In genomic region chr1:50795264-50795663, GRCm38 (mm10) we compare ENCODE assay signal across 20 mouse cellular contexts.
"Had no signal": no experiment of that assay in that cellular context is flagged by ENCODE, and none has a peak within 500 bp of the region (broad histone marks: within the 10 kb centered on the region; RNA-seq: fewer than 3 reads in every experiment).

No protein-coding gene starts in this region.

- H3K9me3 ChIP-seq: limb, embryonic 10.5 days; limb, embryonic 13.5 days; liver, embryonic 12.5 days; liver, embryonic 15.5 days; midbrain, embryonic 10.5 days; midbrain, embryonic 13.5 days; neural tube, embryonic 13.5 days; stomach, embryonic 15.5 days had no signal

- H3K9ac ChIP-seq: limb, embryonic 13.5 days; liver, embryonic 12.5 days; liver, embryonic 15.5 days; midbrain, embryonic 13.5 days; neural tube, embryonic 13.5 days; stomach, embryonic 15.5 days had no signal

- H3K27me3 ChIP-seq: limb, embryonic 13.5 days; liver, embryonic 12.5 days; liver, embryonic 15.5 days; midbrain, embryonic 13.5 days; neural tube, embryonic 13.5 days; stomach, embryonic 15.5 days had no signal

- H3K36me3 ChIP-seq: limb, embryonic 10.5 days; limb, embryonic 13.5 days; liver, embryonic 12.5 days; liver, embryonic 15.5 days; midbrain, embryonic 10.5 days; midbrain, embryonic 13.5 days; neural tube, embryonic 13.5 days; stomach, embryonic 15.5 days had no signal

- H3K4me3 ChIP-seq: layer of hippocampus, adult 2 months; limb, embryonic 10.5 days; limb, embryonic 13.5 days; liver, embryonic 12.5 days; liver, embryonic 15.5 days; midbrain, embryonic 10.5 days; midbrain, embryonic 13.5 days; myocyte; neural tube, embryonic 13.5 days; stomach, embryonic 15.5 days had no signal

- H3K4me2 ChIP-seq: limb, embryonic 13.5 days; liver, embryonic 12.5 days; liver, embryonic 15.5 days; midbrain, embryonic 13.5 days; neural tube, embryonic 13.5 days; stomach, embryonic 15.5 days had no signal

- DNase-seq: layer of hippocampus, adult 9-11 months; liver; lung, adult 18-20 months; right cerebral cortex, postnatal 14 days; right cerebral cortex, postnatal 4 days; thymus, adult 18-20 months; thymus, postnatal 36 days had no signal

- ATAC-seq: intestine, postnatal 0 days; liver, embryonic 12.5 days; midbrain, embryonic 13.5 days; midbrain, embryonic 16.5 days had no signal

- H3K4me1 ChIP-seq: limb, embryonic 10.5 days; limb, embryonic 13.5 days; liver, embryonic 12.5 days; liver, embryonic 15.5 days; midbrain, embryonic 10.5 days; midbrain, embryonic 13.5 days; neural tube, embryonic 13.5 days; stomach, embryonic 15.5 days had no signal

- H3K27ac ChIP-seq: layer of hippocampus, adult 2 months; limb, embryonic 10.5 days; limb, embryonic 13.5 days; liver, embryonic 12.5 days; liver, embryonic 15.5 days; macrophage; midbrain, embryonic 10.5 days; midbrain, embryonic 13.5 days; neural tube, embryonic 13.5 days; stomach, embryonic 15.5 days had no signal
